Mouse (Mus musculus): ENCODE measurements around the gene Cacna2d4.

Gene Cacna2d4

GRCm38 (mm10) chr6:119314751-119315476 lies 78.6 kb downstream of the Cacna2d4 start:
- TF ChIP-seq GATA4 (IDR thresholded peaks at IDR 0.05; ENCODE audit: insufficient replicate concordance, low read length) = no peak

- no peak for TF ChIP-seq GATA4 (IDR thresholded peaks at IDR 0.05; ENCODE audit: insufficient replicate concordance, low read length)
Observed at GRCm38 (mm10) chr6:119318732-119319131, 82.4 kb downstream of the Cacna2d4 start.

- no peak for TF ChIP-seq GATA4 (IDR thresholded peaks at IDR 0.05; ENCODE audit: insufficient replicate concordance, low read length)
Observed at GRCm38 (mm10) chr6:119319358-119319757, 83.0 kb downstream of the Cacna2d4 start.

- TF ChIP-seq GATA4 (IDR thresholded peaks at IDR 0.05; ENCODE audit: insufficient replicate concordance, low read length) = no peak
Observed at GRCm38 (mm10) chr6:119320481-119320880, 84.2 kb downstream of the Cacna2d4 start.

- no peak for TF ChIP-seq GATA4 (IDR thresholded peaks at IDR 0.05; ENCODE audit: insufficient replicate concordance, low read length)
Observed at GRCm38 (mm10) chr6:119321752-119322151, 85.4 kb downstream of the Cacna2d4 start.

GRCm38 (mm10) chr6:119324776-119325175 lies 88.5 kb downstream of the Cacna2d4 start:
- TF ChIP-seq GATA4 (IDR thresholded peaks at IDR 0.05; ENCODE audit: insufficient replicate concordance, low read length) = no peak

- TF ChIP-seq GATA4 (IDR thresholded peaks at IDR 0.05; ENCODE audit: insufficient replicate concordance, low read length) = no peak
Observed at GRCm38 (mm10) chr6:119325978-119326377, 89.7 kb downstream of the Cacna2d4 start.

GRCm38 (mm10) chr6:119326541-119326940 lies 90.2 kb downstream of the Cacna2d4 start:
- no peak for TF ChIP-seq GATA4 (IDR thresholded peaks at IDR 0.05; ENCODE audit: insufficient replicate concordance, low read length)

GRCm38 (mm10) chr6:119328521-119329115 lies 92.3 kb downstream of the Cacna2d4 start:
- no peak for TF ChIP-seq GATA4 (IDR thresholded peaks at IDR 0.05; ENCODE audit: insufficient replicate concordance, low read length)

- no peak for TF ChIP-seq GATA4 (IDR thresholded peaks at IDR 0.05; ENCODE audit: insufficient replicate concordance, low read length)
Observed at GRCm38 (mm10) chr6:119329215-119329714, 92.9 kb downstream of the Cacna2d4 start.

GRCm38 (mm10) chr6:119329936-119330335 lies 93.6 kb downstream of the Cacna2d4 start:
- no peak for TF ChIP-seq GATA4 (IDR thresholded peaks at IDR 0.05; ENCODE audit: insufficient replicate concordance, low read length)

GRCm38 (mm10) chr6:119330506-119330905 lies 94.2 kb downstream of the Cacna2d4 start, which contains the start of gene Lrtm2:
Lrtm2 (minus strand) TSS chr6:119330766.
- no peak for TF ChIP-seq GATA4 (IDR thresholded peaks at IDR 0.05; ENCODE audit: insufficient replicate concordance, low read length)

- no peak for TF ChIP-seq GATA4 (IDR thresholded peaks at IDR 0.05; ENCODE audit: insufficient replicate concordance, low read length)
Observed at GRCm38 (mm10) chr6:119332111-119332510, 95.8 kb downstream of the Cacna2d4 start.

- no peak for TF ChIP-seq GATA4 (IDR thresholded peaks at IDR 0.05; ENCODE audit: insufficient replicate concordance, low read length)
Observed at GRCm38 (mm10) chr6:119333202-119333601, 96.9 kb downstream of the Cacna2d4 start.

- no peak for TF ChIP-seq GATA4 (IDR thresholded peaks at IDR 0.05; ENCODE audit: insufficient replicate concordance, low read length)
Observed at GRCm38 (mm10) chr6:119333831-119334230, 97.5 kb downstream of the Cacna2d4 start.

GRCm38 (mm10) chr6:119336124-119336523 lies 99.8 kb downstream of the Cacna2d4 start:
- TF ChIP-seq GATA4 (IDR thresholded peaks at IDR 0.05; ENCODE audit: insufficient replicate concordance, low read length) = no peak

Data from liver, adult (tissue).